Mouse (Mus musculus) MEL (cell line): ENCODE measurements around the gene Stt3b. TPM values are rescaled to one million over a fixed set of nuclear protein-coding genes. Genes with fewer than 3 reads are reported as not detected.

Source experiments
- DNase-seq: peaks from one replicate; pipeline ENCODE4 v3.0.0; 2011; ENCODE audit warnings: low read depth, low spot score
- H3K27ac ChIP-seq: 2 replicates; pipeline ENCODE4 v1.5.1; 2012; ENCODE audit warnings: low read depth, mild to moderate bottlenecking, control low read depth, low read length, moderate library complexity; ENCODE audit not compliant: control insufficient read depth
- H3K27me3 ChIP-seq, 2 experiments: fragments of 150-350 bp in 1 of 2; sonication (generic) in 1 of 2; 2 replicates each; pipeline ENCODE4 v1.6.1; 2012; ENCODE audit warnings: low read length in 2 of 2, mild to moderate bottlenecking in 2 of 2, improper control_type of control experiment in 1 of 2, moderate library complexity in 1 of 2; ENCODE audit not compliant: insufficient read depth in 2 of 2, control insufficient read depth in 1 of 2
- H3K36me3 ChIP-seq, 2 experiments: 2 replicates each; pipeline ENCODE4 v1.6.1; 2012 to 2014; ENCODE audit warnings: low read length in 2 of 2, improper control_type of control experiment in 1 of 2, inconsistent platforms in 1 of 2, mild to moderate bottlenecking in 1 of 2; ENCODE audit not compliant: insufficient read depth in 2 of 2, control insufficient read depth in 1 of 2
- H3K4me1 ChIP-seq, 2 experiments: fragments of 150-350 bp in 1 of 2; sonication (generic) in 1 of 2; 2 replicates each; pipeline ENCODE4 v1.6.1; 2012; ENCODE audit warnings: low read length in 2 of 2, improper control_type of control experiment in 1 of 2, mild to moderate bottlenecking in 1 of 2; ENCODE audit not compliant: insufficient read depth in 2 of 2, control insufficient read depth in 1 of 2
- H3K4me3 ChIP-seq, 2 experiments: fragments of 150-350 bp in 1 of 2; sonication (generic) in 1 of 2; 2 replicates each; pipeline ENCODE4 v1.5.1; 2012; ENCODE audit warnings: low read depth in 2 of 2, low read length in 2 of 2, mild to moderate bottlenecking in 2 of 2, moderate library complexity in 2 of 2, control low read depth in 1 of 2, improper control_type of control experiment in 1 of 2; ENCODE audit not compliant: control insufficient read depth in 1 of 2, insufficient read depth in 1 of 2
- H3K79me2 ChIP-seq: 2 replicates; pipeline ENCODE4 v1.6.1; 2012; ENCODE audit warnings: mild to moderate bottlenecking, low read length, moderate library complexity; ENCODE audit not compliant: control insufficient read depth, poor library complexity, insufficient read depth
- H3K9ac ChIP-seq: 2 replicates; pipeline ENCODE4 v1.6.1; 2012; ENCODE audit warnings: low read depth, mild to moderate bottlenecking, control low read depth, low read length, moderate library complexity; ENCODE audit not compliant: control insufficient read depth, poor library complexity, severe bottlenecking
- H3K9me3 ChIP-seq: fragments of 150-350 bp; sonication (generic); replicated peaks from 2 replicates; pipeline ENCODE4 v1.6.1; 2012; ENCODE audit warnings: mild to moderate bottlenecking, low read length, improper control_type of control experiment, moderate library complexity; ENCODE audit not compliant: insufficient read depth
- CHD2 ChIP-seq: IDR thresholded peaks from 2 replicates; pipeline ENCODE4 v1.6.1; 2011; ENCODE audit warnings: low read length, improper control_type of control experiment
- ELF1 ChIP-seq: IDR thresholded peaks from 2 replicates; pipeline ENCODE4 v1.6.1; 2014; ENCODE audit warnings: low read depth, mild to moderate bottlenecking, inconsistent platforms, low read length, improper control_type of control experiment, moderate library complexity
- EP300 ChIP-seq, 2 experiments: IDR thresholded peaks; 2 replicates each; pipeline ENCODE4 v1.6.1; 2011; ENCODE audit warnings: improper control_type of control experiment in 2 of 2, low read length in 2 of 2, low read depth in 1 of 2, mild to moderate bottlenecking in 1 of 2
- GABPA ChIP-seq: IDR thresholded peaks from 2 replicates; pipeline ENCODE4 v1.6.1; 2012; ENCODE audit warnings: low read depth, mild to moderate bottlenecking, inconsistent platforms, low read length, improper control_type of control experiment, moderate library complexity
- GATA1 ChIP-seq: IDR thresholded peaks from 2 replicates; pipeline ENCODE4 v1.6.1; 2011; ENCODE audit warnings: low read depth, low read length, improper control_type of control experiment
- MAFK ChIP-seq: IDR thresholded peaks from 2 replicates; pipeline ENCODE4 v1.6.1; 2011; ENCODE audit warnings: low read depth, mild to moderate bottlenecking, low read length, improper control_type of control experiment, borderline replicate concordance
- MXI1 ChIP-seq: IDR thresholded peaks from 2 replicates; pipeline ENCODE4 v1.6.1; 2011; ENCODE audit warnings: mild to moderate bottlenecking, low read depth, low read length, improper control_type of control experiment
- MYC ChIP-seq: IDR thresholded peaks from 2 replicates; pipeline ENCODE4 v1.6.1; 2011; ENCODE audit warnings: low read depth, mild to moderate bottlenecking, low read length, improper control_type of control experiment, moderate library complexity
- POLR2A ChIP-seq, 2 experiments: IDR thresholded peaks; 2 replicates each; pipeline ENCODE4 v1.6.1; 2011 to 2012; ENCODE audit warnings: low read length in 2 of 2, mild to moderate bottlenecking in 2 of 2, control low read depth in 1 of 2, improper control_type of control experiment in 1 of 2, low read depth in 1 of 2, moderate library complexity in 1 of 2; ENCODE audit not compliant: control insufficient read depth in 1 of 2, insufficient read depth in 1 of 2, poor library complexity in 1 of 2
- POLR2AphosphoS2 ChIP-seq: IDR thresholded peaks from 2 replicates; pipeline ENCODE4 v1.6.1; 2011; ENCODE audit warnings: low read length, improper control_type of control experiment
- SMC3 ChIP-seq: IDR thresholded peaks from 2 replicates; pipeline ENCODE4 v1.6.1; 2011; ENCODE audit warnings: low read depth, low read length, improper control_type of control experiment
- TCF12 ChIP-seq: IDR thresholded peaks from 2 replicates; pipeline ENCODE4 v1.6.1; 2014; ENCODE audit warnings: low read depth, mild to moderate bottlenecking, inconsistent platforms, low read length, improper control_type of control experiment, moderate library complexity
- USF1 ChIP-seq: IDR thresholded peaks from 2 replicates; pipeline ENCODE4 v1.6.1; 2014; ENCODE audit warnings: low read depth, mild to moderate bottlenecking, inconsistent platforms, low read length, improper control_type of control experiment, moderate library complexity
- USF2 ChIP-seq, 2 experiments: IDR thresholded peaks; 2 replicates each; pipeline ENCODE4 v1.6.1; 2011 to 2012; ENCODE audit warnings: improper control_type of control experiment in 2 of 2, low read length in 2 of 2, borderline replicate concordance in 1 of 2, inconsistent platforms in 1 of 2, low read depth in 1 of 2, mild to moderate bottlenecking in 1 of 2; ENCODE audit not compliant: insufficient read depth in 1 of 2
- ZC3H11A ChIP-seq: IDR thresholded peaks from 2 replicates; pipeline ENCODE4 v1.6.1; 2012; ENCODE audit warnings: low read depth, mild to moderate bottlenecking, inconsistent platforms, low read length, improper control_type of control experiment
- ZMIZ1 ChIP-seq: IDR thresholded peaks from 2 replicates; pipeline ENCODE4 v1.6.1; 2012; ENCODE audit warnings: low read depth, mild to moderate bottlenecking, inconsistent platforms, low read length, improper control_type of control experiment, moderate library complexity
- polyA plus RNA-seq, 2 experiments: library from polyadenylated mRNA; stranded (reverse) in 1 of 2; unstranded in 1 of 2; fragments of >175 nt in 1 of 2; fragments of >200 nt in 1 of 2; gene quantifications; 2 replicates each; pipeline versions ENCODE4 v1.2.1 to v1.2.4; 2012; ENCODE audit warnings: low replicate concordance in 2 of 2, low read depth in 1 of 2; ENCODE audit not compliant: insufficient read length in 2 of 2, insufficient read depth in 1 of 2, missing spikeins in 1 of 2
- total RNA-seq: library from RNA; depleted of rRNA; stranded (reverse); fragments of 300-350 nt; gene quantifications from 2 replicates; pipeline ENCODE4 v1.2.3, GENCODE M21; 2012

Stt3b gene
- total and polyA plus RNA-seq, 3 experiments = 81.9 to 263 (median 97.6) TPM

DNA sequence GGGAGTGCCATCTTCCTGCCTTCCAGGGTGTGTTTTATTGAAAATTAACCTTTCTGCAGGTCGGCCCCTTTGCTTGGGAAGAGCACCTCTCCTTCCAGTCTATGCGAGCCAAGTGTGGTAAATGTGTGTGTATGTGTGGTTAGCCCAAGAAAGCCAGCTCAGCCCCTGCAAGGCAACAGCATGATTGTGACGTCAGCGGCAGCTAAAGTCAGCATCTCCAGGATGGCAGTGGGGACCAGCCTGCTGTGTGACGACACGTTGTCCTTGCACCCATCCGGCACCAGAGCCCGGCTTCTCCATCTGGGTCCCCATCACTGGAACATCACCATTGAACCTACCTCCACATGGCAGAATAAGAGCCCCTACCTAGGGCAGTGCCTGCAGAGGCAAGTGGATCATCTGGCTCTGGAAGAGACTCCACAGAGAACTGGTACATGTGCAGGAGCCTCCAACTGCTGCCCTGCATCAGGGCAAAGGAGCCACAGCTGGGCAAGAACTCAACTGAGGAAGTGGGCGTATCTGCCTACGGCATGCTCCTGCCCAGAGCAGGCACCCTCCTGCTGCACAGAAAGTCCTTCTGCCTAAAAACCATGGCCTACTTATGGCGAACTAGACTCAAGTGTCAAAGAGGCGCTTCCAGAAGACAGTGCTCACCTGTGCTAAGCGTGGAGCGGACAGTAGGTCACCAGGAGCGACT is 109.9 kb downstream of the Stt3b start:
- no peaks in the 10 kb centered on the region; a peak in 1 of 4 replicates for H3K27me3 ChIP-seq

DNA sequence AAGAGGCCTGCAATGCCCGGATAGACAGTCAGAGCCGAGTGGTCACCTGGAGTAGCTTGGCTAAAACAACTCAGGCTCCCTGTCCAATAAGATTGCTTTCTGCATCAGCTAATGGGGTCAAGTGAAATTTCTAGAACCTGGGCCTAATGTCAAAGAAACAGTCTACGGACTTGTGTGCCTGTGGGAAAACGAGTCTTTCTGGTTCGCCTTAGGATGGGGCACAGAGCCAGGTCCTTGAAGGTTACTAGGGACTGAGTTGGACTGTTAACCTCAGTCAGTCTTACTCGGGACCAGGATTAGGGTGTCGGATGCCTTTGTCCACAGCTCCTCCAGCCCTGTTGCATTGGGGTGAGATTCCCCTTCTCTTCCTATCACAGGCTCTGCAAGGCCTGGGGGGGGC is 113.1 kb downstream of the Stt3b start:
- no peak overlapping the region for H3K4me3 ChIP-seq
- no peaks in the 10 kb centered on the region; a peak in 1 of 4 replicates for H3K27me3 ChIP-seq
- no peak for TF ChIP-seq GABPA
- no peak for TF ChIP-seq USF1
- TF ChIP-seq POLR2AphosphoS2 = no peak
- no peak for TF ChIP-seq CHD2
- TF ChIP-seq MYC = no peak
- no peak for TF ChIP-seq TCF12
- TF ChIP-seq MXI1 = no peak
- TF ChIP-seq POLR2A (IDR thresholded peaks at IDR 0.05; ENCODE audit: control insufficient read depth in 1 of 2, insufficient read depth in 1 of 2, low read depth in 1 of 2, low read length in 2 of 2, poor library complexity in 1 of 2) = no peak
- TF ChIP-seq SMC3 = no peak
- no peak for TF ChIP-seq ZC3H11A
- TF ChIP-seq ELF1 = no peak
- no peak for DNase-seq
- H3K79me2 ChIP-seq = no peaks in the 10 kb centered on the region
- H3K9me3 ChIP-seq = no peaks in the 10 kb centered on the region
- H3K4me1 ChIP-seq = no peaks in the 10 kb centered on the region
- no peak overlapping the region for H3K9ac ChIP-seq
- no peak overlapping the region for H3K27ac ChIP-seq
- H3K36me3 ChIP-seq = no peaks in the 10 kb centered on the region

More for the DNA sequence above, 109.9 kb downstream of the Stt3b start:
- Histone ChIP-seq H3K9me3 (no peaks in the 10 kb centered on the region), H3K4me3 (no peak overlapping the region), H3K27ac (no peak overlapping the region), H3K79me2 (no peaks in the 10 kb centered on the region), H3K9ac (no peak overlapping the region), H3K4me1 (no peaks in the 10 kb centered on the region), H3K36me3 (no peaks in the 10 kb centered on the region)
- DNase-seq = no peak
- TF ChIP-seq GATA1 (no peak), ZMIZ1 (no peak), USF2 (IDR thresholded peaks at IDR 0.05; ENCODE audit: borderline replicate concordance in 1 of 2, insufficient read depth in 1 of 2, low read depth in 1 of 2, low read length in 2 of 2) (no peak), ZC3H11A (no peak), EP300 (IDR thresholded peaks at IDR 0.05; ENCODE audit: low read depth in 1 of 2, low read length in 2 of 2) (no peak), MAFK (no peak)
